Mouse (Mus musculus): ENCODE data around the gene Fanca. TPM values are rescaled to one million over a fixed set of nuclear protein-coding genes. Genes with fewer than 3 reads are reported as not detected.

Fanca gene
- polyA plus RNA-seq, 1 experiment from 2014 or later, result 14.4 TPM

DNA sequence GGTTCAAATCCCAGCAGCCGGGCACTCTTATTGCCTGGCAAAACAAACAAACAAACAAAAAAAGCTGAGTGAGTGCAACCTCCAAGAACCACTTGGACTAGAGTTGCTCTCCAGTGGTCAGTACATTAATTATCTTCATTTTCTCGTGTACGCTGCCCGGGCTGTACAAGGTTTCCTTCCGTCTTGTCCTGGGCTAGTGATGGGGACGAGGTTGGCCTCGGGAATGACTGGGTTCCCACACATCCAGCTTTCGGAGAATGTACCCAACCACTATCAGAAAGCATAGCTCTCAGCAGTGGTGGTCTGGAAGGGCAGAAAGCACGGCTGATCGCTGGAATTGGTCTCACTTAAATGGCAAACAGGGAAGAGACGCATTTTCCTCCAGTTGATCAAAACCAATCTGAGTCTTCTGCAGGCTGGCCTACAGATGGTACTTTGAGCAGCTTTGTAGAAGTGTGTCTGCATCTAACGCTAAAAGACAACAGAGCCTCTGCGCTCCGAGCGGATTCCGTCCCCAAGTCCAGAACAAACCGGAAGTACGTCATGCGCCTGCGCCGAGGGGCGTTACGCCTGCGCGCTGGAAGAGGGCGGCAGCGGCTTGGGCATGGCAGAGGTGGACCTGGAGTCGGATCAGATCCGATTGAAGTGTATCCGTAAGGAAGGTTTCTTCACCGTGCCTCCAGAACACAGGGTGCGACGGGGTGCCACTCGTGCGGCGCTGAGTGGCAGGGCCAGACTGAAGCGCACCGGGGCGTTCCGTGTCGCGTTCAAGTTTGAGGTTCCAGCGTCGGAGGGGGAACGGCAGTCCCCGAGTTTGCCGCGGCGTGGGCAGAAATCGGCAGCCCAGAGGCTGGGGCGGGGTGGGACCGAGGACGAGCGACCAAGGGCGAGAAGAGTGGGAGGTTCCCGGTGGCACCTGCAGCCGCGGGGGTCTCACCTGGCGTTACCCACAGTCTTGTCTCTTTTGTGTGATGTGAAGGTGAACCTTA, 93.8 kb downstream of the Fanca start, which contains the start of gene Cdk10:
Cdk10 (plus strand) TSS at position 565 of the 989 bp plus-strand sequence.
- Histone ChIP-seq H3K27ac (ENCODE audit: low read length) (peak within 1 kb of the TSS; percentile 71), H3K27me3 (ENCODE audit: control insufficient read depth, insufficient read depth, low read depth, low read length) (no peaks in the 10 kb centered on the region), H3K36me3 (ENCODE audit: control insufficient read depth, insufficient read depth) (0 out of 2 replicates have a peak, but pooled peaks cover 4% of the 10 kb centered on the region), H3K9ac (ENCODE audit: low read depth, low read length) (peak within 1 kb of the TSS; percentile 69), H3K4me1 (ENCODE audit: control insufficient read depth, low read depth, low read length) (peaks cover 14% of the 10 kb centered on the region), H3K9me3 (replicated peaks; ENCODE audit: control insufficient read depth, low read length) (no peaks in the 10 kb centered on the region), H3K4me2 (ENCODE audit: low read depth, low read length) (peak within 1 kb of the TSS; percentile 99), H3K4me3 (ENCODE audit: low read depth, low read length) (peak within 1 kb of the TSS; percentile 84)
- WGBS (ENCODE audit: insufficient replicate concordance), result 2% methylated on average over 59 of the region's 59 CpGs
- peak; percentile 91 for ATAC-seq (ENCODE audit: low read depth)

DNA sequence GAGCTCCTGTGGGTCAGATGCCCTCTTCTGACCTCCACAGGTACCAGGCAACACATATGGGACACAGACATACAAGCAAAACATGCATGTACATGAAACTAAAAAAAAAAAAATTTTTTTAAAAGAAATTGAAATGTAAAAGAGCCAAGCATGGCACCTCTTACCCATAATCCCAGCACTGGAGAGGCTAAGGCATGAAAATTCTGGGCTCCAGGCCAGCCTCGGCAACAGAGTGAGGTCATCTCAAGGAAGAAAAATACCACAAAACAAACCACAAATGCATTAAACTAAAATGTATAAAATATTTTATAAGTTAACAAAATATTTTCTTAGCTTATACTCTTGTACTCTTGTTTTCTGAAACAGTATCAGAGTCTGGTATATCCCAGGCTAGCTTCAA, 97.5 kb downstream of the Fanca start:
- no peak overlapping the region for H3K27ac ChIP-seq (ENCODE audit: low read length)
- no peak overlapping the region for H3K9ac ChIP-seq (ENCODE audit: low read depth, low read length)
- no peak overlapping the region for H3K4me2 ChIP-seq (ENCODE audit: low read depth, low read length)
- WGBS (ENCODE audit: insufficient replicate concordance), result 43% methylated on average over 1 of the region's 1 CpGs
- no peak overlapping the region for H3K4me3 ChIP-seq (ENCODE audit: low read depth, low read length)
- H3K36me3 ChIP-seq (ENCODE audit: control insufficient read depth, insufficient read depth), result no peaks in the 10 kb centered on the region
- H3K4me1 ChIP-seq (ENCODE audit: control insufficient read depth, low read depth, low read length), result peaks cover 14% of the 10 kb centered on the region
- H3K27me3 ChIP-seq (ENCODE audit: control insufficient read depth, insufficient read depth, low read depth, low read length), result peaks cover 3% of the 10 kb centered on the region; the same call in 1 of the 2 replicates
- no peaks in the 10 kb centered on the region for H3K9me3 ChIP-seq (replicated peaks; ENCODE audit: control insufficient read depth, low read length)
- no peak for ATAC-seq (ENCODE audit: low read depth)

Other genes starting within 250 kb of the Fanca start
- 732 and 803 TPM in 2 replicates for gene Rpl13, start 216.2 kb downstream of the Fanca start, polyA plus RNA-seq (2015; fragmentation: Nextera tagmentation; extraction: Ambion mirVana)
- gene Cpne7, start 201.2 kb downstream of the Fanca start, polyA plus RNA-seq (2015; fragmentation: Nextera tagmentation; extraction: Ambion mirVana), result 0.29 and 0.32 TPM in 2 replicates
- gene Sult5a1, start 160.3 kb downstream of the Fanca start, polyA plus RNA-seq (2015; fragmentation: Nextera tagmentation; extraction: Ambion mirVana), result 0.74 and 0.89 TPM in 2 replicates
- 0.12 and 0.39 TPM in 2 replicates for gene Dpep1, start 132.3 kb downstream of the Fanca start, polyA plus RNA-seq (2015; fragmentation: Nextera tagmentation; extraction: Ambion mirVana)
- 55.9 and 59.6 TPM in 2 replicates for gene Chmp1a, start 105.8 kb downstream of the Fanca start, polyA plus RNA-seq (2015; fragmentation: Nextera tagmentation; extraction: Ambion mirVana)
- 0.14 and 0.21 TPM in 2 replicates for gene Spata33, start 105.7 kb downstream of the Fanca start, polyA plus RNA-seq (2015; fragmentation: Nextera tagmentation; extraction: Ambion mirVana)
- 8.8 and 8.9 TPM in 2 replicates for gene Cdk10, start 93.7 kb downstream of the Fanca start, polyA plus RNA-seq (2015; fragmentation: Nextera tagmentation; extraction: Ambion mirVana)
- gene Spata2l, start 82.3 kb downstream of the Fanca start, polyA plus RNA-seq (2015; fragmentation: Nextera tagmentation; extraction: Ambion mirVana), result 3.2 and 3.3 TPM in 2 replicates
- gene Zfp276, start 64.4 kb downstream of the Fanca start, polyA plus RNA-seq (2015; fragmentation: Nextera tagmentation; extraction: Ambion mirVana), result 7.5 and 7.8 TPM in 2 replicates
- gene Vps9d1, start 64.2 kb downstream of the Fanca start, polyA plus RNA-seq (2015; fragmentation: Nextera tagmentation; extraction: Ambion mirVana), result 4.8 and 5.6 TPM in 2 replicates
- 2.3 and 2.4 TPM in 2 replicates for gene Spire2, start 14.1 kb upstream of the Fanca start, polyA plus RNA-seq (2015; fragmentation: Nextera tagmentation; extraction: Ambion mirVana)
- gene Tcf25, start 55.2 kb upstream of the Fanca start, polyA plus RNA-seq (2015; fragmentation: Nextera tagmentation; extraction: Ambion mirVana), result 54.0 and 58.0 TPM in 2 replicates
- not detected in 2 replicates for gene Mc1r, start 88.5 kb upstream of the Fanca start, polyA plus RNA-seq (2015; fragmentation: Nextera tagmentation; extraction: Ambion mirVana)
- gene Tubb3, start 92.8 kb upstream of the Fanca start, polyA plus RNA-seq (2015; fragmentation: Nextera tagmentation; extraction: Ambion mirVana), result 0.35 and 0.64 TPM in 2 replicates
- 9.9 and 11.3 TPM in 2 replicates for gene Def8, start 105.0 kb upstream of the Fanca start, polyA plus RNA-seq (2015; fragmentation: Nextera tagmentation; extraction: Ambion mirVana)
- 21.9 and 24.0 TPM in 2 replicates for gene Afg3l1, start 159.3 kb upstream of the Fanca start, polyA plus RNA-seq (2015; fragmentation: Nextera tagmentation; extraction: Ambion mirVana)
- 0.15 and 0.21 TPM in 2 replicates for gene Dbndd1, start 196.9 kb upstream of the Fanca start, polyA plus RNA-seq (2015; fragmentation: Nextera tagmentation; extraction: Ambion mirVana)
- 2.5 and 2.7 TPM in 2 replicates for gene Gas8, start 200.3 kb upstream of the Fanca start, polyA plus RNA-seq (2015; fragmentation: Nextera tagmentation; extraction: Ambion mirVana)

All from liver, embryonic 16.5 days (tissue).